Mouse (Mus musculus): ENCODE measurements around the gene Fkbp10. TPM values are rescaled to one million over a fixed set of nuclear protein-coding genes. Genes with fewer than 3 reads are reported as not detected.

Fkbp10 gene
- total and polyA plus RNA-seq, 2 experiments from 2014 or later = 27.0 to 41.1 TPM

DNA sequence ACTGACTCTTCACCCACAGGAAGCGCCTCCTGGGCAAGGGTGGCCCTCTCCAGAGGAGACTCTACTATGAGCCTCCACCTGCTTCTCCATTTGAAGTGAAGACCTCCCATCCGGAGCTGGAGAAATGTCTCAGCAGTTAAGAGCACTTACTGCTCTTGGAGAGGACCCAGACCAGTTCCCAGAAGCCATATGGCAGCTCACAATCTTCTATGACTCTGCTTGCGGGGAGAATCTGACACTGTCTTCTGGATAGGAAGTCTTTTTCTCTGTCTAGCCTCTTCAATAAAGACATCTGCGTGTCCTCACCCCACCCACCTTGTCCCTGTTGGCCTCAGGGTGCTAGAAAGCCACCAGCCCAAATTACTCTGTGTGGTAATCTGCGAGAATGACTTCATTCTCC, 22.5 kb upstream of the Fkbp10 start:
- Histone ChIP-seq H3K4me2 (ENCODE audit: low read depth, low read length) (no peak overlapping the region), H3K36me3 (ENCODE audit: insufficient read depth, low read length) (no peaks in the 10 kb centered on the region), H3K9ac (replicated peaks; ENCODE audit: low read length) (no peak overlapping the region), H3K27me3 (ENCODE audit: insufficient read depth, low read length) (no peaks in the 10 kb centered on the region), H3K4me1 (ENCODE audit: insufficient read depth, low read length) (peaks cover 31% of the 10 kb centered on the region), H3K4me3 (ENCODE audit: low read length) (no peak overlapping the region), H3K9me3 (ENCODE audit: low read length) (no peaks in the 10 kb centered on the region), H3K27ac (no peak overlapping the region)
- TF ChIP-seq CTCF (IDR thresholded peaks at IDR 0.05; ENCODE audit: low read depth) = no peak
- ATAC-seq (no peak), DNase-seq (ENCODE audit: low spot score) (no peak)
- 80% methylated on average over 5 of the region's 5 CpGs for WGBS

DNA sequence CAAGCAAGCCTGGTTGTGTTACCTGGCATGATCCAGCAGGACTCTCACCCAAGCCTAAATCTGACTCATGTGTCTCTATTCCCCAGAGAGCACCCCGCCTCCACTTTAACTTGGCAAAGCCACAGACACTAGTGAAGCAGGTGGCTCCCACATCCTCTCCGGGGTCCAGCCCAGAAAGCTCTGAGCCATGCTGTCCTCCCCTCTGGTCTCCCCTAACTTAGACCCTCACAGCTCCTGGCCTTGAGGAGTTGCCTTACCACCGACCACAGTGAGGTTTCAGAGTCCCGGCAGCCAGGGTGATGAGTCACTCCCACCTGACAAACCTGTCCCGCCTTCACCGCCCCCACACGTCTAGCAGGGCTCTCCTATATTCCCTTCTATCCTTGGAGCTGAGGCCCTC, 21.8 kb upstream of the Fkbp10 start:
- Histone ChIP-seq H3K4me2 (ENCODE audit: low read depth, low read length) (no peak overlapping the region), H3K27ac (no peak overlapping the region), H3K9ac (replicated peaks; ENCODE audit: low read length) (no peak overlapping the region), H3K4me3 (ENCODE audit: low read length) (no peak overlapping the region), H3K27me3 (ENCODE audit: insufficient read depth, low read length) (no peaks in the 10 kb centered on the region), H3K36me3 (ENCODE audit: insufficient read depth, low read length) (no peaks in the 10 kb centered on the region), H3K4me1 (ENCODE audit: insufficient read depth, low read length) (peaks cover 31% of the 10 kb centered on the region), H3K9me3 (ENCODE audit: low read length) (no peaks in the 10 kb centered on the region)
- no peak for TF ChIP-seq CTCF (IDR thresholded peaks at IDR 0.05; ENCODE audit: low read depth)
- WGBS = 78% methylated on average over 7 of the region's 7 CpGs
- ATAC-seq (no peak), DNase-seq (ENCODE audit: low spot score) (no peak)

DNA sequence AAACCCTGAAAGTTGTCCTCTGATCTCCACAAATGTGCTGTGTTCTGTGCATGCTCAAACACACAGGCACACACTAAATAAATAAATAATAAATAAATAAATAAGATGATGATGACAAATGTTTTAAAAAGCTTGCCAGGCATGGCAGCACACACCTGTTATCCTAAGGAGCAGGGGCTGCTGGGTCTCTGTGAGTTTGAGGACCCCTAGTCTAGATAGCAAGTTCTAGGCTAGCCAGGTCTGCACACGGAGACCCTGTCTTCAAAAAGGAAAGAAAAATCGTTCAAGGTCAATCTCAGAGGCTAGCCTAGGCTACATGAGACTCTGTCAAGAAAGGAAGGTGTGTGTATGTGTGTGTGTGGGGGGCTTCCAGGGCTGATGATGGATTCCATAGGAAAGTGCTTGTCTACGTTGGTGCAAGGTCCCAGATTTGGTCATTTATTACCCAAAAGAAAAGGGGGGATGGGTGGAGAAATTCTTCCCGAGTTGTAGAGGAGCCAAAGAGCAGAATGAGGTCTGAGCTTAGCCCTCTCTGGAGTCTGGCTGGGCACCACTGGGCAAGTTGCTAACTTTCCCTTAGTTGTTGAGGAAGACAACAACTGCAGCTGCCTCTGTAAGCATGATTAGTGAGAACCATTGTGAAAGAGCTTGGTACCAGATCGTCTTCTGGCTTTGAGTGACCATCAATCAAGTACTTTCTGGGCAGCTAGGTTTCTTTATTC, 21.0 kb upstream of the Fkbp10 start:
- no peak overlapping the region for H3K27ac ChIP-seq
- no peak overlapping the region for H3K4me3 ChIP-seq (ENCODE audit: low read length)
- WGBS = 69% methylated on average over 5 of the region's 5 CpGs
- DNase-seq (ENCODE audit: low spot score) (no peak), ATAC-seq (no peak)
- H3K9me3 ChIP-seq (ENCODE audit: low read length) = no peaks in the 10 kb centered on the region
- TF ChIP-seq CTCF (IDR thresholded peaks at IDR 0.05; ENCODE audit: low read depth) = no peak
- no peak overlapping the region for H3K4me2 ChIP-seq (ENCODE audit: low read depth, low read length)
- H3K9ac ChIP-seq (replicated peaks; ENCODE audit: low read length) = no peak overlapping the region
- H3K4me1 ChIP-seq (ENCODE audit: insufficient read depth, low read length) = peaks cover 31% of the 10 kb centered on the region
- H3K27me3 ChIP-seq (ENCODE audit: insufficient read depth, low read length) = no peaks in the 10 kb centered on the region
- H3K36me3 ChIP-seq (ENCODE audit: insufficient read depth, low read length) = no peaks in the 10 kb centered on the region

DNA sequence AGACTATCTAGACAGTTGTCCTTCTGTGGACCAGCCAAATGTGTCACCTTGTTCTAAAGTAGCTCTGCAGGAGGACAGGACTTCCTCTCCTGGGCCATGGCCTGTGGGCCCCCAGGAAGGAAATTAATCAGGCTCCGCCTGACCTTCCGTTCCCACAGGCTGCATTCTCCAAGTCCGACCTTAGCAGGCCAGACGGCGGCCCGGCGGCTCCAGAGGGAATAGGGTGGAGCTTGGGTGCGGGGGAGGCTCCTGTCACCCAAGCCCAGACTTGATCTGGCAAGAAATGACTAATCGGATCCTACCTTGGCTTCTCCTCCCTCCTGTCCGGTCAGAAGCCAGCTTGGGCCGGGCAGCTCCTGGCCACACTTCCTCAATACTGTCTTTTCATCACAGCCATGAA, 20.3 kb upstream of the Fkbp10 start:
- TF ChIP-seq CTCF (IDR thresholded peaks at IDR 0.05; ENCODE audit: low read depth) = no peak
- Histone ChIP-seq H3K36me3 (ENCODE audit: insufficient read depth, low read length) (no peaks in the 10 kb centered on the region), H3K27me3 (ENCODE audit: insufficient read depth, low read length) (no peaks in the 10 kb centered on the region), H3K9ac (replicated peaks; ENCODE audit: low read length) (no peak overlapping the region), H3K9me3 (ENCODE audit: low read length) (no peaks in the 10 kb centered on the region), H3K27ac (no peak overlapping the region), H3K4me1 (ENCODE audit: insufficient read depth, low read length) (peaks cover 26% of the 10 kb centered on the region), H3K4me2 (ENCODE audit: low read depth, low read length) (peak overlapping the region; percentile 58), H3K4me3 (ENCODE audit: low read length) (peak overlapping the region; percentile 75; the same call in 1 of the 2 replicates)
- ATAC-seq (no peak), DNase-seq (ENCODE audit: low spot score) (no peak)
- WGBS = 48% methylated on average over 11 of the region's 11 CpGs

DNA sequence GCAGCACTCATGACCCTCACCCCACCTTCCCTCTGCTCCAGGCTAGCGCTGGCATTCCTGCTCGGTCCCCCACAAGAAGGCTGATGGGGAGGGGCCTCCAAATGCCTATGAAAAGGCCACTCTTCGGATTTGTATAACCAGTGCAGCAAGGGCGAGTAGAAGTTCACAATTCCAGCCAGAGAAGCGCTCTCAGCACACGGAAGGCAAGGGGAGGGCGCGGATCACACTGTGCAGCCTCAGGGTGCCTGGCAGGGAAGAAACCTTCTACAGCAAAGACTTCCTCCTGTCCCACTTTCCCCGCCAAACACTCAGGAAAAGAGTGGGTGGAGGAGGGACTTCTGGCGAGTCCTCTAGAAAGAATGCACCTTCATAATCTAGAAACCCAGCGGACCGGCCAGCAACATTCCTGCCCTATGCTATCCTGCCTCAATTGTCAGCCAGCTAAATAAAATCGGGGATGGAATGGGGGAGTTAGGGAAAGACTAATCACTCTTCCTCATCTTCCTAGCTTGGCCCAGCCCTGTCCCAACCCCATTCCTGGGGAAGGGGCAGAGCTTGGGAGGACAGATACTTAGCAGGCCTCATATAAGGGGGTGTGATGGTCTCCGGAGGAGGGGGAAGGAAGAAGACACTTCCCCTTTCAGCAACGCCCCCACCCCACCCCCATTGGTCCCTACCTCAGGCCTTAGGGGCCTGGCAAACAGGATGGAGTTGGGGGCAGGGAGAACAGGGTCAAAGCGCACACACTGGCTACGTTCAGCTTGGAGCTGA, 19.5 kb upstream of the Fkbp10 start:
- ATAC-seq = no peak
- peak; percentile 13; the same call in 1 of the 2 replicates for TF ChIP-seq CTCF (IDR thresholded peaks at IDR 0.05; ENCODE audit: low read depth)
- Histone ChIP-seq H3K27ac (peak overlapping the region; percentile 21), H3K36me3 (ENCODE audit: insufficient read depth, low read length) (no peaks in the 10 kb centered on the region), H3K4me2 (ENCODE audit: low read depth, low read length) (peak overlapping the region; percentile 58), H3K9ac (replicated peaks; ENCODE audit: low read length) (no peak overlapping the region; the same call in 1 of the 2 replicates), H3K9me3 (ENCODE audit: low read length) (no peaks in the 10 kb centered on the region), H3K4me3 (ENCODE audit: low read length) (peak overlapping the region; percentile 75), H3K4me1 (ENCODE audit: insufficient read depth, low read length) (peaks cover 24% of the 10 kb centered on the region), H3K27me3 (ENCODE audit: insufficient read depth, low read length) (no peaks in the 10 kb centered on the region)
- no peak for DNase-seq (ENCODE audit: low spot score)
- WGBS = 37% methylated on average over 17 of the region's 17 CpGs

DNA sequence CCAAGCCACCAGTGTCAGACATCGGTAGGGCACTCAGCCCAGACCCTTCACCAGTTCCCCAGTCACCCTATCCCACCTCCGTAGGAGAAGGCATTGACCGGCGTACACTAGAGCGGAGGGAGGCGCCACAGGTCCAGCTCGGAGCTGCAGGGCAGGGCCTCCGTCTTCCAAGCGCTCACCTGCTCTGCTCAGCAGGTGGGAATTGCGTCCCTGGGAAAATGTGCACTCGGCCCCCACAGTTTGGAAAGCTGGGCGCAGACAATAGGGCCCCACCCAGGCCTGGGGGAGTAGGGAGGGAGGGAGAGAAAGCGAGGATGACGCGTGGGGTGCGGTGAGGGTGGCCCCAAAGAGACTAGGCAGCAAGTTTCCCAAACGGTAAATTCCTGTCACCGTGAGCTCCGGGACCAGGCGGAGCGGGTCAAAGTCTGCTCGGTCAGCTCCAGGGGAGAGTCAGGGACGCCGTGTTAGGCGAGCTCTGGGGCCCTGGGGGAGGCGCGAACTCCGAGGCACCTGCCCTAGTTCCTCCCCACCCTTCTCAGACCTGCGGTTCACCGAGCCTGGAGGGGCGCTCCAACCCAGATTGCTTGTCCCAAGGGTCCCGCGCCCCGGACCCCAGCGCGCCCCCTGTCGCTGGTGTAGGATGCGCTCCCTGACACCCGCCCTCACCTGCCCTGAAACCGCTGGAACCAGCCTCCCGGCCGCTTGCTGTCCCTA, 18.5 kb upstream of the Fkbp10 start:
- 2% methylated on average over 37 of the region's 42 CpGs for whole genome bisulfite sequencing
- Histone ChIP-seq H3K27me3 (ENCODE audit: insufficient read depth, low read length) (no peaks in the 10 kb centered on the region), H3K9ac (replicated peaks; ENCODE audit: low read length) (peak overlapping the region; percentile 77), H3K4me1 (ENCODE audit: insufficient read depth, low read length) (peaks cover 24% of the 10 kb centered on the region), H3K9me3 (ENCODE audit: low read length) (no peaks in the 10 kb centered on the region), H3K36me3 (ENCODE audit: insufficient read depth, low read length) (no peaks in the 10 kb centered on the region), H3K4me2 (ENCODE audit: low read depth, low read length) (peak overlapping the region; percentile 58), H3K4me3 (ENCODE audit: low read length) (peak overlapping the region; percentile 75), H3K27ac (peak overlapping the region; percentile 87)
- TF ChIP-seq CTCF (IDR thresholded peaks at IDR 0.05; ENCODE audit: low read depth) = peak; percentile 66
- peak; percentile 28 for DNase-seq (ENCODE audit: low spot score)
- peak; percentile 3; the same call in 1 of the 2 replicates for ATAC-seq
